9 mouse cellular contexts compared by ENCODE assay signal in genomic region chr16:4658781-4659245, GRCm38 (mm10). TPM values are rescaled to one million over a fixed set of nuclear protein-coding genes. Genes with fewer than 3 reads are reported as not detected.
DNase-seq lines count a peak whose midpoint lies in the region; ATAC-seq and TF ChIP-seq lines count a peak whose summit lies in the region.
"Had no signal": no experiment of that assay in that cellular context is flagged by ENCODE, and none has a peak within 500 bp of the region (broad histone marks: within the 10 kb centered on the region; RNA-seq: fewer than 3 reads in every experiment).

No protein-coding gene starts in this region.

- H3K4me1 ChIP-seq in kidney, embryonic 14.5 days (ENCODE audit: control insufficient read depth, insufficient read depth, low read length), result peaks cover 34% of the 10 kb centered on the region
- peaks cover 33% of the 10 kb centered on the region for H3K4me1 ChIP-seq in kidney, adult 2 months (ENCODE audit: control insufficient read depth, insufficient read depth, low read length)
- peaks cover 25% of the 10 kb centered on the region for H3K4me1 ChIP-seq in forebrain, embryonic 13.5 days
- peaks cover 23% of the 10 kb centered on the region for H3K4me1 ChIP-seq in neural tube, embryonic 13.5 days (replicated peaks)

- H3K4me3 ChIP-seq in kidney, embryonic 14.5 days (ENCODE audit: low read length), result no peak overlapping the region
- no peak overlapping the region for H3K4me3 ChIP-seq in kidney, adult 2 months (ENCODE audit: insufficient read depth, low read depth, low read length)
- H3K4me3 ChIP-seq in forebrain, embryonic 13.5 days, result no peak overlapping the region
- H3K4me3 ChIP-seq in neural tube, embryonic 13.5 days, result no peak overlapping the region

- WGBS in kidney, embryonic 14.5 days, result 3% methylated on average over 11 of the region's 11 CpGs
- 62% methylated on average over 11 of the region's 11 CpGs for WGBS in kidney, adult 2 months
- WGBS in forebrain, embryonic 13.5 days, result 20% methylated on average over 11 of the region's 11 CpGs
- WGBS in neural tube, embryonic 13.5 days, result 38% methylated on average over 11 of the region's 11 CpGs

- no peaks in the 10 kb centered on the region for H3K27me3 ChIP-seq in kidney, embryonic 14.5 days (ENCODE audit: control insufficient read depth, insufficient read depth, low read length)
- no peaks in the 10 kb centered on the region for H3K27me3 ChIP-seq in kidney, adult 2 months (replicated peaks; ENCODE audit: control insufficient read depth, insufficient read depth, low read length)
- H3K27me3 ChIP-seq in forebrain, embryonic 13.5 days, result no peaks in the 10 kb centered on the region
- H3K27me3 ChIP-seq in neural tube, embryonic 13.5 days, result no peaks in the 10 kb centered on the region
- H3K27me3 ChIP-seq: Patski had no signal

- TF ChIP-seq CTCF in kidney, adult 2 months (conservative IDR thresholded peaks at IDR 0.05; ENCODE audit: insufficient read depth, insufficient read length, low read depth, low read length), result no peak

- H3K9me3 ChIP-seq in kidney, embryonic 14.5 days (ENCODE audit: control insufficient read depth, low read length), result no peaks in the 10 kb centered on the region
- H3K9me3 ChIP-seq in forebrain, embryonic 13.5 days (replicated peaks), result no peaks in the 10 kb centered on the region
- H3K9me3 ChIP-seq in neural tube, embryonic 13.5 days, result no peaks in the 10 kb centered on the region

- no peak for TF ChIP-seq POLR2A in kidney, adult 2 months (IDR thresholded peaks at IDR 0.05; ENCODE audit: low read depth, low read length)

- DNase-seq in kidney, adult 2 months, result no peak
- DNase-seq in ZHBTc4 (ENCODE audit: low read depth, low spot score), result peak; percentile 12
- DNase-seq in kidney, postnatal 4 days, result peak; percentile 72 to 83
- no peak for DNase-seq in thymus, postnatal 14 days
- DNase-seq in spleen, postnatal 4 days (ENCODE audit: low spot score in 2 of 2), result no peak

- ATAC-seq in kidney, embryonic 14.5 days (ENCODE audit: low FRiP score, low TSS enrichment), result peak; percentile 75
- ATAC-seq in forebrain, embryonic 13.5 days, result peak; percentile 57; the same call in 1 of the 2 replicates
- peak; percentile 59; the same call in 1 of the 2 replicates for ATAC-seq in neural tube, embryonic 13.5 days (ENCODE audit: low read depth)
- ATAC-seq: Patski had no signal

- H3K36me3 ChIP-seq in kidney, embryonic 14.5 days (ENCODE audit: control insufficient read depth, insufficient read depth, low read length), result peaks cover 18% of the 10 kb centered on the region; the same call in 1 of the 2 replicates
- H3K36me3 ChIP-seq in kidney, adult 2 months (ENCODE audit: control insufficient read depth, insufficient read depth, low read length), result no peaks in the 10 kb centered on the region
- H3K36me3 ChIP-seq in forebrain, embryonic 13.5 days (ENCODE audit: poor library complexity, severe bottlenecking), result peaks cover 34% of the 10 kb centered on the region
- peaks cover 46% of the 10 kb centered on the region for H3K36me3 ChIP-seq in neural tube, embryonic 13.5 days

- peak overlapping the region; percentile 92 for H3K27ac ChIP-seq in kidney, embryonic 14.5 days (ENCODE audit: low read depth, low read length)
- H3K27ac ChIP-seq in kidney, adult 2 months (ENCODE audit: insufficient read depth, low read depth, low read length), result no peak overlapping the region
- H3K27ac ChIP-seq in forebrain, embryonic 13.5 days, result peak overlapping the region; percentile 16; the same call in 1 of the 2 replicates
- peak overlapping the region; percentile 59; the same call in 1 of the 2 replicates for H3K27ac ChIP-seq in neural tube, embryonic 13.5 days (replicated peaks)

- H3K9ac ChIP-seq in kidney, embryonic 14.5 days (ENCODE audit: low read depth, low read length), result no peak overlapping the region; the same call in 1 of the 2 replicates
- H3K9ac ChIP-seq in forebrain, embryonic 13.5 days, result peak overlapping the region; percentile 7; the same call in 1 of the 2 replicates
- 0 out of 2 replicates have a peak overlapping the region, but pooled peaks have one; percentile 41 for H3K9ac ChIP-seq in neural tube, embryonic 13.5 days

- H3K4me2 ChIP-seq in kidney, embryonic 14.5 days (replicated peaks; ENCODE audit: low read depth, low read length), result peak overlapping the region; percentile 15
- peak overlapping the region; percentile 20 for H3K4me2 ChIP-seq in forebrain, embryonic 13.5 days
- no peak overlapping the region for H3K4me2 ChIP-seq in neural tube, embryonic 13.5 days

RNA-seq across cellular contexts. Expression of gene Dnaja3, which starts 19.0 kb away (rescaled TPM):
- polyA plus RNA-seq in kidney, embryonic 14.5 days (2014; fragmentation: Nextera tagmentation; extraction: Ambion mirVana), result 46.3 and 68.8 TPM in 2 replicates
- 57.8 and 72.9 TPM in 2 replicates for polyA plus RNA-seq in kidney, adult 2 months (2012; rRNA removed)
- 48.0 and 53.2 TPM in 2 replicates for polyA plus RNA-seq in forebrain, embryonic 13.5 days (2015; fragmentation: Nextera tagmentation; extraction: Ambion mirVana)
- 55.7 and 59.2 TPM in 2 replicates for polyA plus RNA-seq in neural tube, embryonic 13.5 days (2015; fragmentation: Nextera tagmentation; extraction: Ambion mirVana)

RNA-seq across cellular contexts. Expression of gene Vasn, which starts 19.1 kb away (rescaled TPM):
- 14.4 and 16.1 TPM in 2 replicates for polyA plus RNA-seq in kidney, embryonic 14.5 days (2014; fragmentation: Nextera tagmentation; extraction: Ambion mirVana)
- 34.6 and 42.3 TPM in 2 replicates for polyA plus RNA-seq in kidney, adult 2 months (2012; rRNA removed)
- polyA plus RNA-seq in forebrain, embryonic 13.5 days (2015; fragmentation: Nextera tagmentation; extraction: Ambion mirVana), result 2.3 and 2.7 TPM in 2 replicates
- polyA plus RNA-seq in neural tube, embryonic 13.5 days (2015; fragmentation: Nextera tagmentation; extraction: Ambion mirVana), result 6.7 TPM in 2 replicates

RNA-seq across cellular contexts. Expression of gene Coro7, which starts 20.8 kb away (rescaled TPM):
- 12.0 and 16.4 TPM in 2 replicates for polyA plus RNA-seq in kidney, embryonic 14.5 days (2014; fragmentation: Nextera tagmentation; extraction: Ambion mirVana)
- 43.1 and 54.5 TPM in 2 replicates for polyA plus RNA-seq in kidney, adult 2 months (2012; rRNA removed)
- polyA plus RNA-seq in forebrain, embryonic 13.5 days (2015; fragmentation: Nextera tagmentation; extraction: Ambion mirVana), result 19.4 and 20.1 TPM in 2 replicates
- polyA plus RNA-seq in neural tube, embryonic 13.5 days (2015; fragmentation: Nextera tagmentation; extraction: Ambion mirVana), result 27.9 and 33.5 TPM in 2 replicates

RNA-seq across cellular contexts. Expression of gene Pam16, which starts 34.0 kb away (rescaled TPM):
- 102 and 116 TPM in 2 replicates for polyA plus RNA-seq in kidney, embryonic 14.5 days (2014; fragmentation: Nextera tagmentation; extraction: Ambion mirVana)
- polyA plus RNA-seq in kidney, adult 2 months (2012; rRNA removed), result 27.3 and 41.8 TPM in 2 replicates
- 142 and 149 TPM in 2 replicates for polyA plus RNA-seq in forebrain, embryonic 13.5 days (2015; fragmentation: Nextera tagmentation; extraction: Ambion mirVana)
- polyA plus RNA-seq in neural tube, embryonic 13.5 days (2015; fragmentation: Nextera tagmentation; extraction: Ambion mirVana), result 152 and 169 TPM in 2 replicates

Comparison
In these comparisons a context has a peak if more than half of its experiments do, and no peak if none do; other contexts are left out.
1. DNase-seq: peak in ZHBTc4 (single experiment) and kidney, postnatal 4 days (2 of 2); none in kidney, adult 2 months (single experiment), thymus, postnatal 14 days (single experiment) and spleen, postnatal 4 days (0 of 2).
2. Peak in every context shown above with its lines, with median percentiles within 50 percentile points of each other: ATAC-seq.